Mouse (Mus musculus) 3134 (cell line): ENCODE results near the gene Net1.
"Not testable (repeated sequence)": the region's sequence is repeated elsewhere in the genome, so short reads cannot be mapped to it uniquely, and the experiment has no call there.

Source experiments
- DNase-seq: peaks from one replicate; pipeline ENCODE4 v3.0.0-alpha.2; 2011; ENCODE audit warnings: low spot score; ENCODE audit not compliant: insufficient read length; ENCODE audit errors: extremely low read depth

The Net1 gene

GRCm38 (mm10) chr13:3917571-3918311, at the start of gene Net1, which contains the start of gene Tubal3:
Gene Net1 (minus strand): TSS chr13:3918220.
Gene Tubal3 (plus strand): TSS chr13:3918274.
- peak; percentile 91 for DNase-seq

- DNase-seq: peak; percentile 11
Measured at GRCm38 (mm10) chr13:3951198-3951914, 33.3 kb upstream of the Net1 start.

- no peak for DNase-seq
Measured at GRCm38 (mm10) chr13:3949477-3949876, 31.5 kb upstream of the Net1 start.

- DNase-seq: no peak
Measured at GRCm38 (mm10) chr13:3947267-3947666, 29.2 kb upstream of the Net1 start.

GRCm38 (mm10) chr13:3945249-3945648, 27.2 kb upstream of the Net1 start, which contains the start of gene Ucn3:
Gene Ucn3 (minus strand): TSS chr13:3945349.
- no peak for DNase-seq

- no peak for DNase-seq
Measured at GRCm38 (mm10) chr13:3944699-3945098, 26.7 kb upstream of the Net1 start.

- DNase-seq: no peak
Measured at GRCm38 (mm10) chr13:3926046-3926445, 8.0 kb upstream of the Net1 start.

GRCm38 (mm10) chr13:3925632-3926031, 7.6 kb upstream of the Net1 start:
- DNase-seq: no peak

- no peak for DNase-seq
Measured at GRCm38 (mm10) chr13:3924483-3924882, 6.5 kb upstream of the Net1 start.

- DNase-seq: no peak
Measured at GRCm38 (mm10) chr13:3913504-3913903, 4.5 kb downstream of the Net1 start.

- DNase-seq: no peak
Measured at GRCm38 (mm10) chr13:3910356-3910755, 7.7 kb downstream of the Net1 start.

GRCm38 (mm10) chr13:3908262-3908661, 9.8 kb downstream of the Net1 start:
- no peak for DNase-seq

- DNase-seq: no peak
Measured at GRCm38 (mm10) chr13:3907151-3907696, 10.8 kb downstream of the Net1 start.

- DNase-seq: no peak
Measured at GRCm38 (mm10) chr13:3899301-3899700, 18.7 kb downstream of the Net1 start.

GRCm38 (mm10) chr13:3898202-3898601, 19.8 kb downstream of the Net1 start:
- DNase-seq: not testable (repeated sequence)

- no peak for DNase-seq
Measured at GRCm38 (mm10) chr13:3896913-3897312, 21.1 kb downstream of the Net1 start.

- no peak for DNase-seq
Measured at GRCm38 (mm10) chr13:3896032-3896431, 22.0 kb downstream of the Net1 start.

- DNase-seq: no peak
Measured at GRCm38 (mm10) chr13:3895397-3895980, 22.5 kb downstream of the Net1 start.

- no peak for DNase-seq
Measured at GRCm38 (mm10) chr13:3894549-3894948, 23.5 kb downstream of the Net1 start.

GRCm38 (mm10) chr13:3893126-3893734, 24.8 kb downstream of the Net1 start:
- DNase-seq: peak; percentile 86

- no peak for DNase-seq
Measured at GRCm38 (mm10) chr13:3892601-3893000, 25.4 kb downstream of the Net1 start.
